ENCODE assay signal across 28 mouse cellular contexts in the genomic region with DNA sequence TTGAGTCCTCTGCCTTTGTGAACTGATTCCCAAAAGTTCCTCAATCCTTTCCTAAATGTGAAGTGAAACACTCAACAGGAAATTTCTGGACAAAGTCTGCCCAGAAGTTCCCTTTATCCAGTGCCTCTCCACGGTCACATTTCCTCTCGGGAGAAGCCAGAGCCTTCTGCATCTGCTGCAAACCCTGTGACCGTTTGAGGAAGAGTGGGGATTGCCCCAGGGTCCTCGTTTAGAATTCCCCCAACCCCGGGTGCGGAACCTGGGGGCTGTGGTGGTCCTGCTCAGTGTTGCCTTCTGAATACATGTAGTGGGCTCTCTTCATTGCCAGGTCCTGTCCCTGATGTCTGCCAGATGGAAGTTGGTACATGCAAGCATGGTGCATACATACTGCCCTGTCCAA.
A peak's percentile ranks its signal among the peaks of the same experiment; 100 is the strongest.
DNase-seq lines count a peak whose midpoint lies in the region; ATAC-seq and TF ChIP-seq lines count a peak whose summit lies in the region.
"Had no signal": no experiment of that assay in that cellular context is flagged by ENCODE, and none has a peak within 500 bp of the region (broad histone marks: within the 10 kb centered on the region; RNA-seq: fewer than 3 reads in every experiment).

No protein-coding gene starts in this region.

- TF ChIP-seq RAD21 in CH12.LX (IDR thresholded peaks at IDR 0.05; ENCODE audit: low read depth, low read length) = no peak

- H3K27me3 ChIP-seq in spleen, adult 2 months (ENCODE audit: control insufficient read depth, insufficient read depth, low read length) = no peaks in the 10 kb centered on the region
- H3K27me3 ChIP-seq in CH12.LX (replicated peaks) = no peaks in the 10 kb centered on the region
- H3K27me3 ChIP-seq: forebrain, embryonic 12.5 days; hindbrain, embryonic 12.5 days; midbrain, embryonic 15.5 days had no signal

- H3K36me3 ChIP-seq in spleen, adult 2 months (ENCODE audit: control insufficient read depth, insufficient read depth, low read length) = no peaks in the 10 kb centered on the region
- H3K36me3 ChIP-seq in CH12.LX (replicated peaks in 1 of 2; ENCODE audit: control insufficient read depth in 1 of 2, insufficient read depth in 1 of 2, low read length in 1 of 2) = no peaks in the 10 kb centered on the region
- H3K36me3 ChIP-seq: forebrain, embryonic 12.5 days; hindbrain, embryonic 12.5 days; midbrain, embryonic 10.5 days; midbrain, embryonic 15.5 days had no signal

- ATAC-seq in megakaryocyte, adult 5-6 weeks (ENCODE audit: poor library complexity, severe bottlenecking) = peak; percentile 46
- ATAC-seq: forebrain, postnatal 0 days; hindbrain, postnatal 0 days; intestine, embryonic 16.5 days; midbrain, embryonic 15.5 days had no signal

- H3K9me3 ChIP-seq in CH12.LX (replicated peaks; ENCODE audit: low read length) = no peaks in the 10 kb centered on the region
- H3K9me3 ChIP-seq: forebrain, embryonic 12.5 days; hindbrain, embryonic 12.5 days; midbrain, embryonic 10.5 days; midbrain, embryonic 15.5 days had no signal

- H3K9ac ChIP-seq in CH12.LX (ENCODE audit: insufficient read depth, low read depth) = peak overlapping the region; percentile 65
- H3K9ac ChIP-seq: forebrain, embryonic 12.5 days; forebrain, postnatal 0 days; hindbrain, embryonic 12.5 days; midbrain, embryonic 15.5 days had no signal

- TF ChIP-seq POLR2A in spleen, adult 2 months (IDR thresholded peaks at IDR 0.05; ENCODE audit: low read depth, low read length) = no peak
- no peak; the same call in 1 of the 2 replicates for TF ChIP-seq POLR2A in CH12.LX (IDR thresholded peaks at IDR 0.05; ENCODE audit: low read depth, low read length)
- no peak for TF ChIP-seq POLR2A in bone marrow macrophage, adult 2 months (IDR thresholded peaks at IDR 0.05; ENCODE audit: borderline replicate concordance, low read depth, low read length)

- WGBS in spleen, adult 2 months = 19% methylated on average over 6 of the region's 6 CpGs

- DNase-seq in spleen, adult 2 months (ENCODE audit: low read depth in 1 of 2, low spot score in 2 of 2) = no peak
- no peak for DNase-seq in spleen, postnatal 14 days (ENCODE audit: low spot score in 2 of 2)
- DNase-seq in CH12.LX (ENCODE audit: extremely low read depth) = no peak
- no peak for DNase-seq in cerebellum, postnatal 10 days
- DNase-seq in left cerebral cortex, postnatal 10 days (ENCODE audit: extremely low spot score in 1 of 2, low spot score in 2 of 2) = no peak
- DNase-seq: adrenal gland, adult 8-10 months; cerebellum, adult 11-12 months; cerebellum, adult 9-11 months; forebrain, postnatal 0 days; gastrocnemius, postnatal 10 days; heart, adult 11 months; heart, postnatal 36 days; kidney, adult 8-10 months; kidney, postnatal 4 days; lung, adult 2 months; lung, postnatal 10 days had no signal

- peak overlapping the region; percentile 86 for H3K27ac ChIP-seq in spleen, adult 2 months (ENCODE audit: insufficient read depth, low read length)
- no peak overlapping the region for H3K27ac ChIP-seq in CH12.LX (ENCODE audit: insufficient read depth, low read depth)
- peak overlapping the region; percentile 11; the same call in 1 of the 2 replicates for H3K27ac ChIP-seq in bone marrow macrophage, adult 2 months (ENCODE audit: insufficient read depth, low read depth, low read length)
- H3K27ac ChIP-seq: forebrain, embryonic 12.5 days; hindbrain, embryonic 12.5 days; hindbrain, postnatal 0 days; kidney, postnatal 0 days; macrophage; midbrain, embryonic 10.5 days; midbrain, embryonic 15.5 days had no signal

- TF ChIP-seq CTCF in spleen, adult 2 months (IDR thresholded peaks at IDR 0.05; ENCODE audit: extremely low read depth, insufficient read depth, insufficient read length, insufficient replicate concordance) = no peak
- TF ChIP-seq CTCF in CH12.LX (conservative IDR thresholded peaks at IDR 0.05 in 1 of 2, IDR thresholded peaks at IDR 0.05 in 1 of 2; ENCODE audit: low read depth in 2 of 2, low read length in 2 of 2) = no peak
- no peak for TF ChIP-seq CTCF in bone marrow macrophage, adult 2 months (IDR thresholded peaks at IDR 0.05; ENCODE audit: low read depth, low read length)

- H3K4me3 ChIP-seq in spleen, adult 2 months (ENCODE audit: extremely low read depth, insufficient read depth, insufficient read length) = no peak overlapping the region
- peak overlapping the region in 1 of 3 experiments; percentile 24 for H3K4me3 ChIP-seq in CH12.LX (replicated peaks in 1 of 3; ENCODE audit: low read depth in 2 of 3, low read length in 2 of 3, poor library complexity in 1 of 3)
- no peak overlapping the region for H3K4me3 ChIP-seq in bone marrow macrophage, adult 2 months (ENCODE audit: insufficient read depth, low read length)
- H3K4me3 ChIP-seq: erythroblast, embryonic 14.5 days; forebrain, embryonic 12.5 days; hindbrain, embryonic 12.5 days; midbrain, embryonic 10.5 days; midbrain, embryonic 15.5 days had no signal

- H3K4me1 ChIP-seq in spleen, adult 2 months (ENCODE audit: control insufficient read depth, insufficient read depth, insufficient read length) = peaks cover 15% of the 10 kb centered on the region
- peaks cover 23 to 81% of the 10 kb centered on the region in 2 experiments for H3K4me1 ChIP-seq in CH12.LX (ENCODE audit: control insufficient read depth in 1 of 2, insufficient read depth in 2 of 2)
- peaks cover 16% of the 10 kb centered on the region for H3K4me1 ChIP-seq in bone marrow macrophage, adult 2 months (ENCODE audit: control insufficient read depth, insufficient read depth, low read length)
- H3K4me1 ChIP-seq: forebrain, embryonic 12.5 days; hindbrain, embryonic 12.5 days; midbrain, embryonic 10.5 days; midbrain, embryonic 15.5 days had no signal

- in situ Hi-C loops in CH12.LX (cut with MboI; ENCODE audit: low pct_ligation_motif_present, low pct_unique_long_range_greater_than_20kb, low sequenced_read_pairs) = no loop called here

- no peaks in the 10 kb centered on the region for H3K79me2 ChIP-seq in CH12.LX (replicated peaks; ENCODE audit: control insufficient read depth, extremely low read depth, insufficient read depth, poor library complexity, severe bottlenecking)

- H3K4me2 ChIP-seq in CH12.LX (ENCODE audit: insufficient read depth, low read depth, poor library complexity, severe bottlenecking) = peak overlapping the region; percentile 86
- H3K4me2 ChIP-seq: forebrain, embryonic 12.5 days; heart, embryonic 11.5 days; hindbrain, embryonic 12.5 days; midbrain, embryonic 15.5 days had no signal

- dilution Hi-C loops in CH12.LX (cut with MboI; ENCODE audit: extremely low pct_ligation_motif_present, extremely low pct_unique_long_range_greater_than_20kb, low sequenced_read_pairs) = no loop called here

- intact Hi-C loops in left cerebral cortex, postnatal 10 days (cut with DNase I) = no loop called here

- no peak for TF ChIP-seq EP300 in CH12.LX (IDR thresholded peaks at IDR 0.05; ENCODE audit: low read length)

TF ChIP-seq in CH12.LX, 34 proteins besides CTCF, POLR2A, EP300 and RAD21:
- TF ChIP-seq SIN3A (IDR thresholded peaks at IDR 0.05; ENCODE audit: low read length) (no peak), MEF2A (IDR thresholded peaks at IDR 0.05; ENCODE audit: borderline replicate concordance, low read depth, low read length) (peak; percentile 1; the same call in 1 of the 2 replicates), CHD1 (IDR thresholded peaks at IDR 0.05; ENCODE audit: low read depth, low read length) (no peak)
